Mouse (Mus musculus) adrenal gland, adult 18-20 months (tissue): ENCODE data around the gene Slc24a3. TPM values are rescaled to one million over a fixed set of nuclear protein-coding genes. Genes with fewer than 3 reads are reported as not detected.

Experiments
- DNase-seq, 2 experiments: peaks; one replicate each; pipeline ENCODE4 v3.0.0; 2021 to 2022; ENCODE audit warnings: low spot score in 2 of 2
- total RNA-seq, 2 experiments: library from RNA; stranded (reverse); gene quantifications; 1 replicate in 1 of 2; 2 replicates in 1 of 2; pipeline ENCODE4 v1.2.3; 2021

The Slc24a3 gene
- total RNA-seq, 2 experiments from 2014 or later = 29.4 to 52.4 TPM

DNA sequence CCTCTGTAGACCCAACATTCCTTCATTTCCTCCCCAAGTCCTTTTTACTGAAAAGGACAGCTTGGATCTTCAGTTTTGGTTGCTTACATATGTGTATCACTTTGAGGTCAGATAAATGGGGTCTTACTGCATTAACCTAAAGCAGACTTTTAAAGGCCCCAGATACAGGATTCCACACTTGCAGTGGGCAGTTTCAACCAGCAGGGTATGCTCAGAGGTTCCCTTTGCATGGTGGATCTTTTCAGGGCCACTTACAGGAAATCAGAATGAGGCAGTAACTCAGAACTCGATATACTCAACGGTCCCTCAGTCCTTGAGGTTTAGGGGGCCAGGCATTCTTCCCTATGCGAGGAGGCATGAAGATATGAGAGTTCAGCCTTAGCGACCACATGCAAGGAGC lies 101.9 kb downstream of the Slc24a3 start:
- DNase-seq = no peak

DNA sequence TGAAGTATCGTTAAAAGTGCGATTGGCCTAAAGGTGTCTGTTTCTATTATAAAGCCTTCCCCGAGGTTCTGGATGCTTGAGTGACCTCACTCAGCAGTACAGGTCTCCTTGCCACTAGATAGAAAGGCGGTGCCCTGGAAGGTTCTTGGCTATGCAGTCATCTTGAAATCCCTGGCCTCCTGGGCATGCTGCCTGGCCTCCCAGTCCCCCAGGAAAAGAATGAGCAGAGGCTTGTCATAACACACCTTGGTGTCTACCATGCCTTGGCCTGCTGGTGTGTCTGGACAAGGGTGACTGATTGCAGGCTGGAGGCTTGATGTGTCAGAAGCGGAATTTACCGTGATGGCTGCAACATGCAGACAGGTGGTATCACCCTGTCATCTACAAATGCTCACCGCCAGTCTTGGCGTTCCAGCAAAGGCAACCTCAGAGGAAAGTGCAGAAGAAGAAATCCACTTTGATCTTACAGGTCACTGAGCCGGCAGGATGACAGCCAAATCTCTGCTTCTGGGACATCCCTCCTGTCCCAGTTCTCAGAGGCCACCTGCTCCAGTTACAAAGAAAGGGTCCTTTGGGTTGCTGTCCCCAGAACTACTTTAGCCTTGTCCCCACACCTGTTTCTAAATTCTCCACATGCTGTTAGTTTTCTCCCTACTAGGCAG lies 106.6 kb downstream of the Slc24a3 start:
- no peak for DNase-seq

DNA sequence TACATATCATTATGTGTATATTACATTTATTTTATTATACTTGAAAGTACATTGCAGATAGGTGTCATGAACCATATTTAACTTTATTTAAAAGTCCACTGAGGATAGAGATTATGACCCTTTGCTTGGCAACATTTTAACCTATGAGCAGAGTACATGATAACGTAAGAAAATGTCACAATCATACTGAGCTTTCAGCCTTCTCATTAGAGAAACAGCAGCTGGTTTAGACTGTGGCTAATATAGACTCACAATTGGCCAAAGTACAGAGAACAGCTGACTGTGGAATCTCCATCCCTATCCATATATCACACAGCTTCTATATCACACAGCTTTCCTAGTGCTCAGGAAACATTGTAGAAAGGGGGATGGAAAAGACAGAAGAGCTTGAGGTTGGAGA lies 111.8 kb downstream of the Slc24a3 start:
- no peak for DNase-seq

DNA sequence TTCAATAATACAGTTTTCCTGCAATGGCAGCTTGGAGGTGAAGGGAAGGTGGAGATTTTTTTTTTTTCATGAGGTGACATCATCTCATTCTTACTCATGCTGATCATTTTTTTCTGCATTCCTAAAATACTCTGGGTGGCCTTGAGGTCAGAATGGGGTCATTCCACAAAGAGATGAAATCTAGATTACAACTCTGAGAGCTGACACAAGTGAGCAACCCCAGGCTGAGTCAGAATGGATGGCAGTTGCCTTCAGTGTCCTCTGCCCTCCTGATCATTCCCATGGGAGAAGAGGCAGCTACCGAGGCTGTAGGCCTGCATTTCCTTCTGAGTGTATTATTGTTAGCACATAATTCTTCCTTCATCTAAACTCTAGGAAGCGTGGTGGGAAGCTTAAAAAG lies 116.2 kb downstream of the Slc24a3 start:
- DNase-seq = peak in 1 of 2 experiments; percentile 26

DNA sequence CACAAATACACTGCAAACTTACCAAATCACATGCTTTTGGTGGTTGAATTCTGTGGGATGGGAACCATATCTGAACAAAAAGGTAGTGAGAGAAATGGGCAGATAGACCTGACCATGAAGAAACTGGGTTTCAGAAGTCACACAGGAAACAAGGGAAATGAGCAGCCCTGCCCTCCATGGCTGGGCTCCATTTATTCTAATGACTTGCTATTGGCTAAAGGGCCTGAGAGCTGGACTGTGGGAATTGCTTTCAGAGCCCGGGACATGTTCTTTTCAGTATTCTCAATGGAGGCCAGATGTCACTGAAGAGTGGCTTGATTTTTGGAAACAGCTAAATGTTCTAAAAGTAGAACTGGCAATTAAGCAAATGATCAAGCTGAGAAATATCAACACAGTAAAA lies 120.9 kb downstream of the Slc24a3 start:
- DNase-seq = no peak

DNA sequence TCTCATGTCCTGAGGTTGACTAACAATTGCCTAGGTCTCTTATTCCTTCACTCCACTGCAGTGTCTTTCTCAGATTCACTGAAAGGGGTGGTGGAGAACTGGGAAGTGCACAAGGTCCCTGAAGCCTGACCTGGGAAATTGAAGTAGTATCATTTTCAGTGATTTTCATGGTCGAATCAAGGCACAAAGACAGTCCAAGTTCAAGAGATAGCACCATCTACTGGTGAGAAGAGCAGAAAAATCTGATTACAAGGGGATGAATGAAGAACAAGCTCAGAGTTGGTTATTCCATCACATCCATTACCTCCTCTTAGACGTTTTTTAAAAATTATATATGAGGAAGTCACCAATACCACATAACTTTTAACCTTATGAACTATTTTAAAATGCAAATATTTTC lies 123.9 kb downstream of the Slc24a3 start:
- DNase-seq = no peak

DNA sequence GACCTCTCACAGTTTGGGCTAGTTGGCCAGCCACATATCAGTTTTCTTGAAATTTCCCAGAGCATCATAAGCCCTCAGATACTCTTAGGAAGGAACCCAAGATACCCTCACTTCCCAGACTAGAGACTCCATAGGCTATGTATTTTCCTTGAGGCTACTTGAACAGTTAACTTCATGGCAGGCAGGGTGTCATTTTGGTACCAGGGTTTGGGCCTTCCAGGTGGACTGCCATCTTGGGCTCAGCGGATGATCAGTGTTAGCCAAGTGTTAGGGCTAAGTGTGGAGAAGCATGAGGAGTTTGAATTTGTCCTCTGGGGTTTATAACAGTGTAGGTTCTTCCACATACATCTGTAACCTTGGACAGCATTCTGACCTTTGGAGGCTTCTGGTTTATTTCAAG lies 124.6 kb downstream of the Slc24a3 start:
- DNase-seq = no peak

DNA sequence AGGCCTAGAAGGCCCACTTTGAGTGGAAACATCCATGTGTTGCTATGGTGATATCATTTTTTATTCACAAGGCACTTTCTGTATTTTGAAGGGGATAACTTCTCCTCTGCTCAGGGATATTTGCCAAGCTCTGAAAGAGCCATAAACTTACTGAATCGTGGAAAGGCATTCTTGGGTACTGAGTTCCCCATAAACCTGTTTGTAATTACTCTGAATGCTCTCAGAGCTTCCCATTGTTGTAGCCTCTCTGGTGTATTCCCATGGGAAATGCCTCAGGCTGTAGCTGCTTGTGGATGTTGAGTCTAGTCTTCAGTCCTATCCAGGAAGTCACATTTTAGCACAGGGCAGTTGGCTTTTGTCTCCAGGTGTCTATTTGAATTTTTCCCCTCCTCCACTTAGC lies 125.3 kb downstream of the Slc24a3 start:
- DNase-seq = no peak

DNA sequence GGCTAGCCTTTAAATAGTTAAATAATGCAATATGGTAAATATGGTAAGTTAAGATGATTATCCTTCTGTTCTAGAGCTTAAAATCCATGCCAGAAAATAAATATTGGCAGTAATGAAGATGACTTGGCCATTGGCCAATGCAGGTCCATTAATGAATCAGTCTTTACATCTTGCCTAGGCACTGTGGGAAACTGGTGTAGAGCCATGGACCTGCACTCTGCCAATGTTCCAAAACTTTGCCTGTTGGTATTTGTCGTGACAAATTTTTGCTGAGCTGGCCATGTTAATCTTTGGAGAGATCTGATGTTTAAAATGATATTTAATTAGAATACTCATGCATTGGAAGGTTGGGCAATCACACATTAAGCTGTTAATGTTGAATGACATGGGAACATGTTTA lies 129.4 kb downstream of the Slc24a3 start:
- no peak for DNase-seq

DNA sequence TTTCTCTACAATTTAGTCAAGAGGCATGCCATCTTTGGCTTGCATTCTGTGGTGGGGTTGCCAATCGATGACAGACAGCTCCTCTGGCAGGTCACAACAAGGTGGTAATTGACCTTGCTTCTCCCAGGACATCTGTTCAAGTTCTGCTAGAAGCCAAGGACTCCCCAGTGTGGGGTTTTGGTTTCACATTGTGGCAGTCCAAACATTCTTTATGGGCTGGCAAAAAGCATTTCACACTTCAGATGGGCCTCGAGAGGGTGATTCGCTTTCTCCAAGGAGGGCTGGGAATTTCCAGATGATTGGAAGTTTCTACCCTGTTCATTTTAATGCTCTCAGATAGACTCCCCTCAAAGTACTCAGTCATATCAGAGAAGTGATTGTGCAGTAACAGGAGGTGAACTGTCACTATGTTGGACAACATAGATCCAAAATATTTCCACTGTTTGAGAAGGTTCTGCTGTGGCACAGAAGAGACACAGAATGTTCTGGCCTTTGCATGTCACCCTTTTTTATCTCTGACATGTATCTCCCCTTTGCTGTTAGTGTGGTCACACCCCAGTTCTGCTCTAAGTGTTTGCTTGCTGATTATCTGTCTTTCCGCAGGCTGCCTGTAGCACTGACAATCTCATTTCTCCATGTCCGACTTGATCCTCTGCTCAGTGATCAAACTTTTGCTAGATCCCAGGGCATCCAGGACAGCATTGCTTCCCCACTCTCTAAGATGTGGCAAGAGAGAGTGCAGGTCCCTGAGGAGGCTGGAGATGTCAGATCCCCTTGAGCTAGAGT lies 132.6 kb downstream of the Slc24a3 start:
- no peak for DNase-seq

DNA sequence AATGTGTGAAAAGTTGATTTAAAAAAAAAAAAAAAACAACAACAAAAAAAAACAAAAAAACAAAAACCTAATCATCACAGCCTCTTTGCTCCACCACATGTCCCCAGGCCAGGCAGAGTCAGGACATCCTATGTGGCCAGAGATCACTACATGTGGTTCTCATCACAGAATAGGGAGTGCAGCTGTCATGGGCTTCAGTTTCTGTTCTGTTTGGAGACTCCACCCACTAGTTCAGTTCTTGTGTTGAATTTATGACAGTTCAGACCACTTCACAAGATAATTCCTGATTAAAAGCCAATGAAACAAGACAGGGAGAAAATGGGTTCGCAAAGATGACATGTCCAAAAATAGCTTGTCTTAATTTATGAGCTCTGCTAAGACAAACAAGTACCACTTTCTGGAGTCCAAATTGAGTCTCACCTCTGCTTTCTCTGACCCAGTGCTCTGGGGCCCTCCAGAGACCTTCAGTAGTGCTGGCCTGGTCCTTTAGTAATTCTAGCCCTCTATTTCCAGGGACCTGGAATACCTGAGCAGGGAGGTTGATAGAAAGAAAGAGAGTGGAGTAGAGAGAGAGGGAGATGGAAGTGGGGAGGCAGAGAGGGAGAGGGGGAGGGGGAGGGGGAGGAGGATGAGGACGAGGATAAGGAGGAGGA lies 139.8 kb downstream of the Slc24a3 start:
- DNase-seq = no peak

DNA sequence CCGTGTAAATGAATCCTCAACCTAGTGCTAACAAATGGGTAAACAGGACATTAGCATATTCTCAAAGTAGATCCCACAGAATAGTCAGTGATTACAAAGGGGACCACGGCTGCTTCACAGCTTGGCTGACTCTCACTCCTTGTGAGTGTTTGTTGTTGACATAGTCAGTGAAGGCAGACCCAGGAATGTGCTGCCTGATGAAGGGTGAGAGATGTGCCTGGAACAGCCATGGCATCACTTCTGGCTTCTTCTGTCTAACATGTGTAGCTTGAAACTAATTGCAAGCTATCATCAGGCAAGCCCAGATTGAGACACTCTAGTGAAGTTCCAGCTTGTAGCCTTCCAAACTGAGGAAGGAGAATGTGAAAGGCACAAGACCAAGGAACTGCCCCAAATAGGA lies 151.4 kb downstream of the Slc24a3 start:
- DNase-seq = no peak

DNA sequence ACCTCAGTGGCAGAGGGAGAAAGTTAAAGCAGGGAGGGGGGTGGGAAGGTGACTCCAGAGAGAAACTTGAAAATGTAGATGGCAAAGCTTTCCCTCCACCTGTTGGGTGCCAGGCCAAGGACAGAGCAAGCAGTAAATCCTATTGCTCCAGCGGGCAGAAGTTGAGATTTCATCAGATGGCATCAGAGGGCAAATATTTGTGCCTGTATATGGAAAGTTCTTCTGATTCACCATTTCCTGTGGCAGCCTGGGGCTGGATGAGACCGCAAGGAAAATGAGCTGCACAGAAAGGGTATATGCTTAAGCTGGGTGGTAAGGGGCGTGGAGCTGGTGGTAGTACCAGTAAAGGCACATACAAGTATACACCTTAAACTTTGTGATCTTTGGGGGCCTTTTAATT lies 153.7 kb downstream of the Slc24a3 start:
- no peak for DNase-seq

DNA sequence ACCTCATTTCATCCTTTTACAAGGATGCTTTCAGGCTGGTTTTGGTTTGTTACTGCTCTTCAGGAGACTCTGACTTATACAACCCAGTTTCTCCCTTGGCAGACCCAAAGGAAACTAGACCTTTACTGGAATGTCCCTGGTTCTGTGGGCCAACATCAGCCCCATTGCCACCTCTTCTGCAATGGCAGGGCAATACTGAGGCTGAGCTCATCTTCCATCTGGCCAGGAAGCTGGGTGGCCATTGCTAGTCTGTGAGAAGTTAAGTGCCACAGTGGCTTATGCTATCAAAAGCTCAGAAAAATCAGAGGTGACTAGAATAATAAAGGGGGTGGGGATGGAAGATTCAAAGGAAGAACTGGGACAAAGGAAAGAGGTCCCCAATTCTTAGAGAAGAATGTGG lies 154.2 kb downstream of the Slc24a3 start:
- DNase-seq = no peak

DNA sequence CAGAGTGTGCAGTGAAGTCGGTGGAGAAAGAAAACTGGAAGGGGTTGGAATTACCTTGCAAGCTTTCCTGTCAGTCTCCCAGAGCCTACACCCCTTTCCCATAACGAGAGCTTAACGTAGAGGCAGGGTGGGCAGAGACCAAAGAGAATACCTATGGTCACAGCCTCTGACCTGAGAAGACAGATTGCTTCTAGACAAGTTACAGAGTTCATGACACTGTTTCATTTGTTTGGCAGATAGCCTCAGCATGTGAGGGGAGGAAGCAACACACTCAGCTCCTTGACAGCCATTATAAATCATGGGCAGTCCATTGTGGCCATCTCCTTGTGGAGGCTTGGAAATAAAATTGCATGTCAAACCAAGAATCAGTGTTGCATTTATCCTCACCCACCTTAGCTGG lies 156.9 kb downstream of the Slc24a3 start:
- DNase-seq = no peak

DNA sequence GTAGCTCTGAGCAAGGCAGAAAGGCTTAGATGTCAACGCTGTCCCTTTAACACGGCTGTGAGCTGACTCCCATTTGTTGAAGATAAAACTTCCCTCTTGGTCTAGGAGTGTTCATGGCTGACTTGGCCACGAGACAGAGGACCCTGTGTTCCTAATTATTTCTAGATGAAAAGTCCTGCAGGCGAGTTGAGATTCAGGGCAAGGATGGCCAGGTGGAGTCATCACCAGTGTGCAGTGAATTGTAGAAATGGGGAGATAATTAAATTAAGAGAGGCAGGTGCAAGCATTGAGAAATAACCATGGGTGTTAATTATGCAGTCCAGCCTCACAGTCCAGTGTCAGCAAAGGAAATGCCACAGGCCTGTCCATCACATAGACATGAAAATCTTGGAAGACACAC lies 158.3 kb downstream of the Slc24a3 start:
- no peak for DNase-seq

DNA sequence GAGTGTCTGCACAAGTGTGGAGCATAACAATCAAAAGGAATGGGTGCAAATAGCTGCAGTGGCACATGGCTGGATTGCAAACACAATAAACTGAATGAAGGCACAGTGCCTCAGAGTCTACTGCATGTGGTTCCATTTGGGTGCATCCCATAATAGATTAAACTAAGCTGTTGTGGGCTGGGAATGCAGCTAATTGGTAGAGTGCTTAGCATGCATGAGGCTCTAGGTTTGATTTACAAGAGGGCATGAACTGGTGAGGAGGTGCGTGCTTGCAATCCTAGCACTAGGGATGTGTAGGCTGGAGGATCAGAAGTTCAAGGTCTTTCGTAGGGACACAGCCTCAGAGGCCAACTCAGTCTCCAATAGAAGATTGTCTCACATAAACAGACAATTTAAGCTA lies 159.0 kb downstream of the Slc24a3 start:
- DNase-seq = no peak

DNA sequence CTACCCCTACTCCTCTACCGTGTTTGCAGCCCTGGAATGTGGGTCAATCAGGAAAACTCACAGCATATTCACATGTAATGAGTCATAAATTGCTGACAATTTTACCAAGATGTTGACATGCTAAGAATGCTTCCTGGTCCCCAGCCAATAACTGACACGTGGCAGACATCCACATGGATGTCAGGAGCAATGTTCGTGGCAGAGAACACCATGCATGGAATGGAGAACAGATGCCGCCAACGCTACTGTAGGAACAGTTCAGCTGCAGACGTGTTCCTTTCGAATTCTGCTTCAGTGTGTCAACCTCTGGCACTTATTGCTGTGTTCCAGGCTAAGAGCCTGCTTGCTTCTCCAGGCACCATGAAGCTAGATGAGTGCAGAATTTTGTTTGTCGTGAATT lies 162.2 kb downstream of the Slc24a3 start:
- no peak for DNase-seq

DNA sequence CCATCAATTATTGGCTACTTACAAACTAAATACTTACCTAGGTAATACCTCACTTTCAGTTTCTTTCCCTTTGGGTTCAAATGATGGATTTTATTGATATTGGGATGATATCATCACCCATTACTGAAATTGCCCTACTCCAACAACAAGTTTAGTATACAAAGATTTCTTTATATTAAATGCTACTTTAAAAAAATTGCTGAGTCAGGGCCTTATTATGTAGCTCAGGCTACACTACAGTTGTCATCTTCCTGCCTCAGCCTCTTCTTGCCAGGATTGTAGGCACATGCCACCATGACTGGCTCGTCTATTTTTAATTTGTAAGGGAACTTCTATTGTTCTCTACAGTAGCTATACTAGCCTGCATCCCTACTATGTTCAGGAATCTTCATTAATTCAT lies 164.0 kb downstream of the Slc24a3 start:
- no peak for DNase-seq

DNA sequence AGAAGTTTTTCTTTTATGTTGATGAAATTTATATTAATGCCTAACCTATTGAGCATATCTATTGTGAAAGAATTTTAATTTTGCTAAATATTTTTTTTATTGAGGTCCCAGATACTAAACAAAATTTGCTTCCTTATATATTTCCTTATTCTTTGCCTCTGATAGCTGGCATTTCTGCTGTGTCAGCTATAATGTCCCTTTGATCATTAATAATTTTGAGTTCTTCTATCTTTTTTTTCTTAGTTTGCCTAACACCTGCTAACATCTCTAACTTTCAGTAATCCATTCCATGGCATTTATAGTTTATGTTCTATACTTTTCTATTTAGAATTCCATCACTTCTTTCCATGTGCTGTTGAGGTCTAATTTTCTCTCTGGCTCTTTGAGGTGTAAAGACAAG lies 165.9 kb downstream of the Slc24a3 start:
- no peak for DNase-seq

DNA sequence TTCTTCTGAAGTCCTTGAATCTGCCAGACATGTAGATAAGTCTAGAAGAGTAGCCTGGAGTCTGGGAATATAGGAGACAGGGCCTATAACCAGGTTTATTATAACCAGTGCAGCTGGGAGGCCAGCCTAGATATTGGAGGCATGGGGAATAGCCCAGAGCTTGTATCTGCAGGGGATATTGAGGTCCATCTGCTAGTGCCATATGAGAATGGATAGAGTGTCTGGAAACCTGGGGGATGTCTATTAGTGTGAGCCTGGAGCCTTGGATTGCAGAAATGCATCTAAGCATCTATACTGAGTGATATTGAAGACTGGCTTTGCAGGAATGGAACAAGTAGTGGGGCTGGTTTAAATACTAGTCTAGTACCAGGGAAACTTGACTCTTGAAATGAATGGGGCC lies 168.9 kb downstream of the Slc24a3 start:
- no peak for DNase-seq

DNA sequence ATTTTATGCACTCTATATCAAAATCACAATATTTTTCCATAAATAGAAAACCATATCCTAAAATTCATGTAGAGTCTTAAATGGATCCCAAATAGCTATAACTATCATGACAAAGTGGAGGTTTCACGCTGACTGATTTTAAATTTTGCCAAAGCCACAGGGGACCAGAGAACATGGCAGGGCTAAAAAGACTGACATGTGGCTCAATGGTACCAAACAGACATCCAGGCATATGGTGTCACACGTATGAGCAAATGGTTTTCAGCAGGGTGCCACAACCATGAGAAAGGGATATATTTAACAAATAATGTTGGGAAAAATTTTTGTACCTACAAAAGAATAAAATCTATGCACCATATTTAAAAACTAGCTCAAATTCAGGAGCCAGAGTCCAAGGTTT lies 173.3 kb downstream of the Slc24a3 start:
- no peak for DNase-seq
